Mouse (Mus musculus) left cerebral cortex, adult 9 months (tissue): ENCODE measurements at regions not wholly inside any gene's neighbourhood (a gene's known extent, or its start where the extent isn't known, plus 50 kb on each side); places are given as distances from the start of the nearest gene placed in this dataset.

Experiments used
- DNase-seq, 2 experiments: peaks; one replicate each; pipeline ENCODE4 v3.0.0; 2022; ENCODE audit warnings: low spot score in 2 of 2

GRCm38 (mm10) chr8:102575523-102575922 is 209.9 kb downstream of the Cdh11 start:
- no peak for DNase-seq

DNA sequence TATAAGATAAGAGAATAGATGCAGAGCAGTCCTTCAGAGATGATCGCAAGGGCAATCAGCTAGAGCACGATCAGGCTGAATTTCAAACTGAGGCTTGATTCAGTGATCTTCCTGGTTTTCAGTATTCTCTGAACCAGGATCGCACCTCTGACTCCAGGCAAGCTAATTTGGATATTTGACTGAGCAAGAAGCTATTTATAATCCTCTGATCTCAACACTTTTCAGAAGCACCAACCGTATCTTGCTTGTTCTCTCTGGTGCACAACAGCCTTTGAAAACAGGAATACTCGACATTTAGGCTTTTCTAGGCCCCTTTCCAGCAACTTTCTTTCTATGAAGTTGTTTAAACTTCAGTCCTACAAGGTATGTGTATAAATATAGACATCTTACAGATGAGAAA is 217.7 kb downstream of the Cdh11 start:
- DNase-seq, result no peak

DNA sequence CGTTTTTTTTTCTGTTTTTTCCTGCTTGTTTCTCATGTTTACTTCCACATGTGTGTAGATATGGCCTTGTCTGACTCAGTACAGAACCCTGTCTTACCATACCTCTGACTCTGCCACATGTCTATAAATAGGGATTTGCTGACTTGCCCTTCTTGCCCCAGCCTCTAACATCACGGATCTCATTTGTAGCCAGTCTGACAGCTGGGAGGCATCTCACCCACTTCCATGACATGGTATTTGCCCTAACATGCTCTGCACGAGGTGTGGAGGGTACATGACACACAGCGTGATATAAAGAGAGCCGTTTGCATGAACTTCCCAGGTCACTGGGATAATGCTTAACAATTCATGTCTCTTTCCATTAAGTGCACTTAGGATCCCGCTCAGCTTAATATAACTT is 231.2 kb downstream of the Cdh11 start:
- DNase-seq, result no peak

DNA sequence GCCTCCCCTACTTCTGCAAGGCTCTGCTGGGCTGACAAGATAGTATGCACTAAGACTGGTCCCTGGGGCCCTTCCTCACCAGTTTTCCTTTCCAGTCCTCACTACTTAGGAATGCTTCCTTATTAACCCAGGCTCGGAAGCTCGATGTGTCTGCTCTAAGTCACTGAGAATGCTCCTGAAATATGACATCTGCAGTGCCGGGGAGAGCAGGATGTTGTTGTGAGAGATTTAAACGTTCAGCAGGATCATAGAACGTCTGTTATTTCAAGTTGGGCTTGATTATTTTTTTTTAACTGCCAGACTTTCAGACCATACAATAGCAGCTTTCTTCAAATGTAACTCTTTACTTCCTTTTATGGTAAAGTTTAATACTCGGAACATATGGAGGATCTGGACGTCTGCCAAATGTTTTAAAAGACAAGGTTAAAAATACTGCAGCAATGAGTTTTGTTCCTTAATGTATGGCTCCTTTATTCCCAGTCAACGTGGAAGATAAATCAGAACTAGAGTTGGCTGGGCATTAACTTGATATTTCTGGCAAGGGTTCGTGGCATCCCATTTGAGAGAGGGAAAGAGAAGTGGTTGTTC is 232.0 kb downstream of the Cdh11 start:
- DNase-seq, result peak; percentile 32 to 56

GRCm38 (mm10) chr8:102538886-102539285 is 246.6 kb downstream of the Cdh11 start:
- DNase-seq, result no peak

DNA sequence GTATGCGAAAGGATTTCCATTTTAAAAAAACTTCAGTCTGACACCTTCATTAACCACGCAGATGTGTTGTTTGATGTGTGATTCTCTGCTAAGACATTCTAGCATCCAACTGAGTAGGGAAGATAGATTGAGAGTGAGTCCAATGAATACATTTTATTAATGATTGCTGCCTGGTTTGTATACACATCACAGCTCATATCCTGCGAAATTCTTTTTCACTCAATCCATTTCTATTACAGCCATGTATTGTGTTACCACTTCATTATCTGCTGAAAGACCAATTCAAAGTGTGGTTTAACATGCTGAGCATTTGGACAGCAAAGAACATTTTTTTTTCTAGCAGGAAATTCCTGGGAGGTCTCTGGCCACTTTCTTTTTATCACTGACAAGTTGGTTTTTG is 247.4 kb downstream of the Cdh11 start:
- no peak for DNase-seq

DNA sequence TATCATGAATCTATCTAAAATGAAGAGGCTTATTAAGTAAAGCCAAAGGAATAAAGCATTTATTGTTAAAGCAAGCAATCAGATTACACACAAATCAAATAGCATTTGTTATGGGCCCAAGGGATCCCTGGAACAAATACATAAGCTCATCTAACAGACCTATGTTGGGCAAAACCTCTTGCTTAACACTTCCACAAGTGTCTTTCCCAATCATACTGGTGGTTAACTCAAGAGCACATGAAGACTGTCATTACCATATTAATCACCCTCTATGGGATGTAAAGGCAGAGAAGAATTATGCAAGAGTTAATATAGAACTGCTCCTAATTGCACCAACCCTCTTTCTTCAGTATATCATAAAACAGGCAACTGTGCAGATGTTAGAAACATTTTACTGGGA is 267.0 kb downstream of the Cdh11 start:
- DNase-seq, result no peak

GRCm38 (mm10) chr8:102515748-102516147 is 269.7 kb downstream of the Cdh11 start:
- peak in 1 of 2 experiments; percentile 24 for DNase-seq

DNA sequence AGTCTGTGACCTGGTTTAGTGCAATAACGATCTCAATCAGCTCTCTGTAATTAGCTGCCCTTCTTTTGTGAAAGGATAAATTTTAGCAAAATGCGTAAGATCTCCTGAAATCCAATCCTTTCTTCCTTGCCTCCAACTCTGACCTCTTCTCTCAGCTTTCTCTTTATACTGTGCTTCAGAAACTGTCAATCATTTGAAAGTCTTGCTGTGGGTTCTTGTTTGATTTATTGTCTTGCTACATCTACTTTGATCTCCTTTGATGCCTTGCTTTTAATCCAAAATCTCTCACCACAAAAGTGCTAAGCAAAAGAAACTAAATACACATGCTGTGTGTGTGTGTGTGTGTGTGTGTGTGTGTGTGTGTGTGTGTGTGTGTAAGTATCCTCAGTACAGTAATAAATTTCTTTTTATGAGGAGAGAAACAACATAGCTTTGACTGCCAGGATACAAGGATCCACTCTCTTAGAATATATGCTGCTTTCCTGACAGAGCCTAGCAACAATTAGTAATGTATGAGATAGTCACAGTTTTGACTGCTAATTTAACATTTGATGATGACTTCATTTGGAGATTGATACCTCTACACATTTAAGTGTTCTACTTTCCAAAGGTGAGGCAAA is 270.5 kb downstream of the Cdh11 start:
- DNase-seq, result no peak

DNA sequence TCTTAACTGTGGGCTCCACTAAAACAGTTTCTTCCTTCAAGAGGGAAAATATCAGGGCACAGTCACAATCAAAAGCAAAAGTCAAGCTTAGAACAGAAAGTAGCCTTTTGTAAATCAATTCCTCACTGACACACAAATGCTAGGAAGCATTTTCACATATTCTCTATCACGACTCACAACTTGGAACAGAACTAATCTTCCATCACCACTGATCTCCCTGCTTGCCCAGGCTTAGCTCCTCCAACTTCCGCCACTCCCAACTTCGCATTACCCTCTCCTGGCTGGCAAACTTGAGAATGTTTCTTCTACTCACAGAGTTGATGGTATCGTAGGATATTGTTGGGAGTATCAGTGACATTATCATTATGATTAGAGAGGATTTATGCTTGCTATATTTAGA is 284.7 kb downstream of the Cdh11 start:
- DNase-seq, result no peak

GRCm38 (mm10) chr8:102500202-102500601 is 285.2 kb downstream of the Cdh11 start:
- no peak for DNase-seq

DNA sequence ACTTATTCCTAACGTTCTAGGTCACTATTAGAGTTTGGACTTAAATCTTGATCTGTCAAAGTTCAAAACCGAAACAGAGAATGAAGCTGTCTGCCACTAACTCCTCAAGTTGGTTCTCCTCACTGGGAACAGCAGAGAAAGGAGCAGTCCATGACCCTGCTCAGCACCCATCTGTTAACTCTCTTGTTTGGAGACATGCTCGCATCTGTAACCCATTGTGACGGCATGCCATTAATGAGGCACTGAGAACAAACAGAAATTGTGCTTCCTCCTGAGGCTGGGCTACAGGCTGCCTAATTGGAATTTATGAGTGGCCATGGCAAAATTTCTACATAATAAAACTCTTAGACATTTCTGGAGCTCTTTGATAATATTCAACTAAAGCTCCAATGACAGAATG is 286.4 kb downstream of the Cdh11 start:
- no peak for DNase-seq

- no peak for DNase-seq
These were observed 288.3 kb downstream of the Cdh11 start for GRCm38 (mm10) chr8:102497160-102497559.

DNA sequence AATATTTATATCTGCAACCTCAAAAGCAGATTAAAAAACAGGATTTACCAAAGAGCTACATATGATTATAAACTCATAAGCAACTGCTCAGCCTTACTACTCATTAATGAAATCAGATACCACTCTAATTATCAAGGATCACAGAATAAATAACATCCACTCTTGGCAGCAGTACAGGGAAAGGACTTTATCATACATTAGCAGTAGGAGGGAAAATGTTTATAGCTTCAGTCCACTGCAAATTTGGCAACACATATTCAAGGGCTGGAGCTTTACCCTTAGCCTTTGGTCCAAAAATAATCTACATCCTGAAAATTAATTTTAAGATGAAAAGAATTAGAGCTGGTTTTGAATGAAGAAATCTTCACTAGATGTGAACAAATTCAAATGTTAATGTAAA is 288.7 kb downstream of the Cdh11 start:
- DNase-seq, result no peak

- DNase-seq, result no peak
These were observed 289.4 kb downstream of the Cdh11 start for GRCm38 (mm10) chr8:102496021-102496420.

DNA sequence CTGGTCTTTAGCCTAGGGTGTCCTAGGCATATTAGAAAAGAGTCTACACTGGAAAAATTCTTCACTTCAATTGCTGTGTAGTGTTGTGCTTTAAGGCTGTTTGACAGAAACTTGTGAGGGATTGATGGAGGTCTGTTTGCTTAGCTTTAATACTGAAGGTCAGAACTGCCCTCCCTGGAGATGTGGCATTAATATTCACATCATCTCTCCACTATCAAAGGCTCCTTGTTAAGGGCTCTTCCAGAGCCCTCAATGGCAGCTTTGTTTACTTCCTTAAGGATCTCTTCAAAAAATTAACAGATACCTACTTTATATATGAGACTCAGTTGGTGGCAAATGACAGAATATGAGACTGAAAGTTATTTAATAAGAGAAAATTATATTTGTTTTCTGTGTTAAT is 294.4 kb downstream of the Cdh11 start:
- DNase-seq, result no peak

GRCm38 (mm10) chr8:102488284-102488683 is 297.2 kb downstream of the Cdh11 start:
- DNase-seq, result no peak

GRCm38 (mm10) chr8:102487796-102488195 is 297.6 kb downstream of the Cdh11 start:
- DNase-seq, result peak; percentile 69 to 80

GRCm38 (mm10) chr8:102475166-102475802 is 310.2 kb downstream of the Cdh11 start:
- DNase-seq, result no peak

DNA sequence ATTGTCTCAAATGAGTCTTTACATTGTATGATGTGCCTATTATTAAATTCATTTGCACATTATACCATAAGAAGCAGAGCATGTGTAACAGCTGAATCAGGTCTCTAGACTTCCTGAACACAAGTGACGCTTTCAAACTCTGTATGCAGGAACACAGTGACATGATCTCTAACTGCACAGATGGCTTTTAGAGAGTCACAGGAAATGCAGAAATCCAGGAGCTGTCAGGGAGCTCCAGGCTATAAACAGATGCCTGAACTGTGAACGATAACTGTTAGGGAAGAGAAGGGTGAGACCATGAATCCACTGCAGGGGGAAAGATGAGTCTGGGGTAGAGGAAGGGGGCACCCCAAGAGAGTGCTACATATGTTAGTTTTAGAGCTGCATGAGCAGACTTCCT is 311.2 kb downstream of the Cdh11 start:
- DNase-seq, result no peak

DNA sequence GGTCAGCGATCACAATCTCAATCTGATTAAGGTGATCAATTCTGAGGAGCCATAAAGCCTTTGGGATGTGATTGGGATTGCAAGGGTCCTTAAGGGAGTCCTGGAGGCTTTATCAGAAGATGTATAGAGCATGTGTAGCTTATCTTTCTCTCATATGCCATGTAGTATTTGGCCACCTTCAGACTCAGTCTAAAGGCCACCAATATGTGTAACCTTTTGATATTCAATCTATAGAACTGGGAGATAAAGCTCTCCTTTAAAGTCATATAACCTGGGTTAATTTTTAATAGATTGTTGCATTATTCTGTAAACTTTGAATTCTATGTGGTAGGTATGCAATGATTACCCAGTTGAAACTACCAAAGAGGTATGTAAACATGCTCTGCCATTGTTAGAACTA is 314.1 kb downstream of the Cdh11 start:
- no peak for DNase-seq

DNA sequence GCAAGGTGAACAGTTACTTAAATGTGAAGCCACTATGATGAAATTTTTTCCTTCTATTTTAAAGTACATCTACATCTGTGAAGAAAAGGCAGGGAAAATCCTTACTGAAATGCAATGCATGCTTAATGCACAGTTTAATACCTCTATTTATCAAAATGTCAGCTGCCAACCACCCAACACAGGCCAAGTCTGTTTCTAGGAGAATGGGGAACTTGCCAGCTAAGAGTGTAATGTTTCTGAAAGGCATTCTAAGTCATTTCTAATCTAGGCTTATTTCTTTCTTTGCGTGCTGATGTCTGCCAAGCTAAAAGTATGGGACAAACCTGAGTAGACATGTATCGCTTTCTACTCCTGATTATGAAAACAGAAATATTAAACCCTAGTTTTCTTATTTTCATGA is 322.8 kb downstream of the Cdh11 start:
- no peak for DNase-seq

- DNase-seq, result no peak
These were observed 342.4 kb downstream of the Cdh11 start for GRCm38 (mm10) chr8:102443006-102443405.

GRCm38 (mm10) chr8:102421828-102422227 is 363.6 kb downstream of the Cdh11 start:
- no peak for DNase-seq
